Mouse (Mus musculus): Measurements from ENCODE around the gene Gm4858. TPM values are rescaled to one million over a fixed set of nuclear protein-coding genes. Genes with fewer than 3 reads are reported as not detected.

Gene Gm4858
- not detected in 4 replicates for total RNA-seq (2023; ENCODE audit: inconsistent age)

DNA sequence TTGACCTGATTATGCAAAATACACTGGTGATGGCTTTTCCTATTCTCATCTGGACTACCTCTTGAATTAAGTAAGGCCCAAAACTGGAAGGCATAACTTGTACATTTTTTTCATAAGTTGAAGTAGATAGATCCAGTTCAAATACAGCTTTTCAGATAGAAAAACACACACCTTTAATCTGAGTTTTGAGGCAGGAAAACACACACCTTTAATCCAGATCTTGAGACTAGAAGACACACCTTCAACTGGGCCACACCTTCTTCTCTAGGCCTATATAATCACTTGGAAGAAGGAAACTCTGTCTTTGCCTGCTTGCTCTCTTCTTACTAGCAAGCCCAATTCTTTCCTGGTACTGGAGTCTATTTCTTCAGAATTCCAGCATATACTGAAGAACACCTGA lies at the start of gene Gm4858:
Gene Gm4858 (plus strand): TSS at position 301 of the 400 bp plus-strand sequence.

DNA sequence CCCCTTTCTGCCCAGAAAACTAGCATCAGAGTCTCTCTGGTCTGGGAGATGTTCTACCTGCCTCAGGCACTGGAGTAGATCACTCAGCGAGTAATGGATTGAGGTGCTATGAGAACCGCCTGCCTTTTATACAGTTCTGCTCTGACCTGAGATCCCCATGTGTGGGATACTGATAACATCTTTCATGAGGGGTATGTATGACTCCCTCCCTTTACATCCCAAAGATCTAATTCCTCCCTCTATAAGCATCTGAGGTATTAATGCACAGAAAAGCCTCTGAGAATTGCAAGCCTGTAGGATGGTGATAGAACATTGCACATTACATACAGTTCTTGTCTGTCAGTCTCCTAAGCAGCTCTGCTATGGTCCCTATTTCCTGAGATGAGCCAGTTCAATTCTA lies 49.7 kb upstream of the Gm4858 start, which contains the start of gene Lce1m:
Gene Lce1m (minus strand): TSS at position 101 of the 400 bp plus-strand sequence.

Other genes starting within 250 kb of the Gm4858 start
- not detected in 4 replicates for gene Kprp, start 241.6 kb upstream of the Gm4858 start, total RNA-seq (2023; ENCODE audit: inconsistent age)
- not detected in 4 replicates for gene Lce1l, start 217.5 kb upstream of the Gm4858 start, total RNA-seq (2023; ENCODE audit: inconsistent age)
- gene 2310050C09Rik, start 198.6 kb upstream of the Gm4858 start, total RNA-seq (2023; ENCODE audit: inconsistent age), result not detected in 4 replicates
- not detected in 4 replicates for gene Lce3a, start 142.6 kb upstream of the Gm4858 start, total RNA-seq (2023; ENCODE audit: inconsistent age)
- not detected in 4 replicates for gene Lce3b, start 135.8 kb upstream of the Gm4858 start, total RNA-seq (2023; ENCODE audit: inconsistent age)
- gene Lce3c, start 124.3 kb upstream of the Gm4858 start, total RNA-seq (2023; ENCODE audit: inconsistent age), result not detected in 4 replicates
- not detected in 4 replicates for gene Lce3d, start 111.4 kb upstream of the Gm4858 start, total RNA-seq (2023; ENCODE audit: inconsistent age)
- gene Lce3e, start 101.8 kb upstream of the Gm4858 start, total RNA-seq (2023; ENCODE audit: inconsistent age), result not detected in 4 replicates
- gene Lce3f, start 76.6 kb upstream of the Gm4858 start, total RNA-seq (2023; ENCODE audit: inconsistent age), result not detected in 4 replicates
- not detected in 4 replicates for gene Crct1, start 53.1 kb upstream of the Gm4858 start, total RNA-seq (2023; ENCODE audit: inconsistent age)
- not detected in 4 replicates for gene Lce1m, start 49.8 kb upstream of the Gm4858 start, total RNA-seq (2023; ENCODE audit: inconsistent age)
- not detected in 4 replicates for gene Crnn, start 76.0 kb downstream of the Gm4858 start, total RNA-seq (2023; ENCODE audit: inconsistent age)
- not detected in 4 replicates for gene Flg2, start 128.5 kb downstream of the Gm4858 start, total RNA-seq (2023; ENCODE audit: inconsistent age)
- gene Flg, start 204.7 kb downstream of the Gm4858 start, total RNA-seq (2023; ENCODE audit: inconsistent age), result not detected in 4 replicates